Mouse (Mus musculus) adrenal gland, postnatal 10 days (tissue): ENCODE measurements around the gene Tgtp2. TPM values are rescaled to one million over a fixed set of nuclear protein-coding genes. Genes with fewer than 3 reads are reported as not detected.
A peak's percentile ranks its signal among the peaks of the same experiment; 100 is the strongest.
"Not testable (repeated sequence)": the region's sequence is repeated elsewhere in the genome, so short reads cannot be mapped to it uniquely, and the experiment has no call there.

Experiments used
- DNase-seq: peaks from one replicate; pipeline ENCODE4 v3.0.0; 2021; ENCODE audit warnings: mixed read lengths
- long read RNA-seq, 2 experiments: library from polyadenylated mRNA; stranded (forward); transcript quantifications; one replicate each; pipeline ENCODE4 v2.0.0; 2021
- total RNA-seq, 2 experiments: library from RNA; stranded (reverse); gene quantifications; 2 replicates each; pipeline ENCODE4 v1.2.3; 2021

Tgtp2 gene
- total RNA-seq = 1 to 10 TPM; 1.2 to 1.3 TPM
- long read RNA-seq, experiment 1, partial matches to known transcripts = 0 of 2 reads
- long read RNA-seq, experiment 1, other reads (novel, unspliced or antisense) = 1 of 2 reads
- long read RNA-seq, experiment 2 = 0 reads

DNA sequence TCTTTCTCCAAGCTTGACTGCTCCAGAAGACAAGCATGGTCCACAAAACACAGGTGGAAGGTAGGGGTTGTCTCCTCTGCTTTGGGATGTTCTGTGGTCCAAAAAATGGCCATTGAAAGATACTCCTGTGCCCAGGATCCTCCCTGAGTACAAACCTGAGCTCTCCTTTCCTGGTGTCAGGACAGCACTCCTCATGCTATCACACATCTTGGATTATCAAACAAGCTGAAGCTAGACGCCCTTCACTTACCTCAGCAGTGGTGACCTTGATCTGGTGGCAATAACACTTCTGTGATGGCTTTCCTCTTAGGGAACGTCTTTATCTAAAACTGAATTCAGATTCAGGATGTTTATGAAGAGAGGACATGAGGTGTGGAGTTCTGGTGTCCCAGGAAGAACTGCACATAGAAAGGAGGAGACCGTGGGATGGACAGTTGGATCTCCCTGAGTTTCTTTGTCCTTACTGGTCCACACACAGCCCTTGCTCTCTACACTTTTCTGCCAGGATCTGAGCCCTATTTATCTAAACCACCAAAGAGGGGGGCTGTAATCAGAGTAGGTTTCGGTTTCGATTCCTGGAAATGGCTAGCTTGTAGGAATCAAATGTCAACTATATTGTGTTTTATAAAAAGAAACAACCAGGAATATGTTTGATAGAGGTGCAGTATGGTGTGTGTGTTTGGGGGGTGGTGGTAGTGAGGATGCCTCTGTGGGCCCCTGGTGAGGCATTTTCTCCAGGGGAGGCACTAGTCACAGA lies at the start of gene Tgtp2:
Gene Tgtp2 (minus strand): TSS at position 494 of the 757 bp plus-strand sequence.
- not testable (repeated sequence) for DNase-seq

DNA sequence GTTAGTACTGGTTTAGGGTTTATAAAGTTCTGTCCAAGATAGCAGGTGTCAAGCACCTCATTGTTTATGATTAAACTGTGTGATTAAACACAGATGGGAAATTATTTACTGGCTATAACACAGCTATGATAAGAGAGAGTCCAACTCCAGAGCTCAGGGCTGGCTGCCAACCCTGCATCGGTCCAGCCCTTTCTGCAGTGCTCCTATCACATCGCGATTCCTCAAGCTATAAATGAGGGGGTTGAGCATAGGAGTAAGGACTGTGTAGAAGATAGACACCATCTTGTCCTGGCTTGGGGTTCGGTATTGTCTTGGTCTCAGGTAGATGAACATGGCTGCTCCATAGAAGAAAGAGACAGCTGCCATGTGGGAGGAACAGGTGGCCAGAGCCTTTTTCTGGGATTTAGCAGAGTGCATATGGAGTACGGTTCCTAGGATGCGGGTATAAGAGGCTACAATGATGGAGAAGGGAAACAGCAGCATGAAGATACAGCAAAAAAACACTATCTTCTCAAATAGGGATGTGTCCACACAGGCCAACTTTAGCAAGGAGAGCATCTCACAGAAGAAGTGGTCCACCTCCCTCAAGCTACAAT lies 48.7 kb upstream of the Tgtp2 start:
- DNase-seq = no peak

DNA sequence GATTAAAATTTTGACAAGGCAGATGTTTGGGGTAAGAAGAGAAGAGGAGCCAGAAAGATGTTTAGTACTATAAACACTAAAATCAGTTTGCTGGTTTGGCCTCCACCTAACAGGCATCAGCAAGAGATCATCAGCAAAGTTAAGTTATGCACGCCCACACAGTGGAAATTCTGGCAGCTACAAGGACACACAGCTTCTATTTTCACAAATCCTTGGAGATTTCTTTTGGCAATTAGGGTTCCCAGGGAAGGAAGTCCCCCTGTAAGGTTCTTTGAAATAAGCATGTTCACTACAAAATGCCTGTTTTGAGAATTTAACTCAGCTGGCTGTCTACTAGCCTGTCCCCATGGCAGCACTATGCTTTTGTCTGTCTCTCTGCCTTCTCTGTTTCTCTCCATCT lies 47.0 kb upstream of the Tgtp2 start:
- no peak for DNase-seq

DNA sequence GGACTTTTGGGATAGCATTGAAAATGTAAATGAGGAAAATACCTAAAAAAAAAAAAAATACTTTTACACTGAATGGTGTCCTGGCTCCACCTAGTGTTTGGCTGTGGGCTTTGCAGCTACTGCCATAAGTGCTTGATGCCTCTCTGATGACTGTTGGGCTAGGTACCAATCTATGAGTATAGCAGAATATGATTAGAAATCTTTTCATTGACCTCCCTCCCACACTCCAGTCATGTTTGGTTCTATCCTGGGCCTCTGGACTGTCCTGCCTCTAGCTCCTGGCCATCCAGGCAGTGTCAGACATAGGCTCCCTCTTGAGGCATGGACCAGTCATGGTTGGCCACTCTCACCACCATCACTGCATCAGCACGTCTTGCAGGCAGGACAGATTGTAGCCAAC lies 44.8 kb upstream of the Tgtp2 start:
- DNase-seq = peak; percentile 40

DNA sequence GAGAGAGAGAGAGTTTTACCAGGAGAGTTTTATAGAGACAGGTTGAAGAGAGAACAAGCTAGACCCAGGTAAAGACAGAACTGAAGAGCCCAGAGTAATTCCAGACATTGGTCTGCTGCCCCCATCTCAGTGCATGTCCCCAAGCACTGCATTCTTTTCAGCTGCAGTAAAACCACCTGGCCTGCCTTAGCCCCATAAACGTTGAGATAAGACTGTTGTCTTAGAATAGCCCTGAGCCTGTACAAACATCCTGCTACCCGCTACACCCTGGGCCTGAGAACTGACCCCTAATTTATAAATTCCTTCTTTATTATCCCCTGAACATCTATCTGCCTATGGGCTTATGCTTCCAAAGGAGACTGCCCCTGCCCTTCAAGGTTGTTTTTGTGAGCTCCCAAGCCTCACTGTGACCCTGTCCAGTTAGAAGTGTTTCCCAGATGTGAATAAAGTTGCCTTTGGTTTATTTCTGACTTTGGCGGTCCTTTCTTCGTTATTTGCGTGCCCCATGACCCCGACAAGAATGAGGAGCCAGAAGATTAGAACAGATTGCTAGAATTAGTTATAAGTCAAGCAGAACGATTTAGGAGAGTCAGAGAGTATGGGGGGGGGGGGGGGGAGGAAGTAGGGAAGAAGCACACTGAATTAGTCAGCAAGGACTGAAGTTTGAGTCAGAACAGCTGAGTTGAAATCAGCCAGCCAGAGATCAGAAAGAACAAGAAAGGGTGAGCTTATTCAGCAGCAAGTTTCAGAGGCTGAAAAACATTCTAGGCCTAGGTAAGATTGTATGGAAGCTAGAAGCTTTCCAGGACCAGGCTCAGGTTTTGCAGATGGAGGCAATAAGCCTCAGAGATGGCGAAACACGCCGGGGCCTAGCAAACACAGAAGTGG lies 43.9 kb upstream of the Tgtp2 start:
- no peak for DNase-seq

DNA sequence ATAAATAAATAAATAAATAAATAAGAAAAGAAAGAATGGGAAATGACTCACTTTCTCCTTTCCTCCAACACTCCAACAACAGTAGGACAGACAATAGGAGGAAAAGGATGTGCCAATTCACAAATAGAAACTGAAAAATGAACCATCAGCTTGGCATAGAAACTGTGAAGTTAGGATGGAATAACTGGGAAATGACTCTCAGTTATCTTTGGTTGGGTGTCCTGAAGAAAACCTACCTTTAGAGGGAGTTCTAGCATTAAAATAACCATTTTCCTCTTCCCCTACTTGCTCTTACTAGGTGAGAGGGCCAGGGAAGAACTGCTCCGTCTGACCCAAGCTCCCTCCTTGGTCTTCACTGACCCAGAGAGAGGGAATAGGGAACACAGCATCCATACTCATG lies 41.7 kb upstream of the Tgtp2 start:
- no peak for DNase-seq

DNA sequence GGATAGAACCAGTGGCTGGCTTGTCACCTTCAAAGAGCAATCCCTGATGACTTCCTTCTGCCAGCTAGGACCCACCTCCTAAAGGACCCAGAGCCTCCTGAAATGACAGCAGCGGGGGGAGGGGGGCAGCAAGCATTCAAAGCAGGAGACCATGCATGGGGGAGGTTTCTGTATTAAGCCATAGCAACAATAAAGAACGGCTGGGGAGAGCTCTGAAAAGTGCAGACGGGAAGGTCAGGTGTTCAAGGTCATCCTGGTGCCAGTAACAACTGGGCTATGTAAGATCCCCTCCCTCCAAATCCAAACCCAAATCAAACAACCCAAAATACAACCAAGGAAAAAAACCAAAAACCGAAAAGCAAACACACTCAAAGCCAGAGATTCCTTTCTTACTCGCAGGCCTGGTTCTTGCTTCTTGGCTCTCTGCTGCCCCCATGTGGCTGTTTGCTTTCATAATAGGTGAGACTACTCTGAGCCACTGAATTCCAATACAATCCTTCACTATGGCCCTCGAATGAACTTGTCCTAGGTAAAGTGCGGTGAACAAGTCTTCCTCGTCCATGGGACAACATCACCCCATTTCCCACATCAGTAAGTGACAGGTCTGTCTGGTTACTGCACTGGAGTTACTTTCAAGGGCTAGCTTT lies 39.2 kb upstream of the Tgtp2 start:
- DNase-seq = peak; percentile 93

DNA sequence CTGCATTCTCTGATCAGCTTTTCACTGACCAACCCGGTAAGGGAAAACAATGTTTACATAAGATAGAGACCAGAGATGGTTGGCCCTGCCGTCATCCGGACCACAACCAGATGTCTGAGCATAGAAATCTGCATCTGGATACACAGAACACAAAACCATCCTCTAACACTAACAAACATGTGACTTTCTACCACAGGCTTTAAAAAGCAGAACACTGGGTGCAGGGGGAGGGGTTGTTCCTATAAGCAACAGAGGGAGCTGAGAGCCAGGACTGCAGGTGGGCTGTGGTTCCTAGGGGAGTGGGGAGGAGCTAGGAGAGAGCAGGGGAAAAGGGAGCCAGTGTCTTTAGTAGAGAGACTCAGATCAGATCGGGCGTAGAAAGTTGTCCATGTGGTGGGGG lies 37.5 kb upstream of the Tgtp2 start:
- no peak for DNase-seq

DNA sequence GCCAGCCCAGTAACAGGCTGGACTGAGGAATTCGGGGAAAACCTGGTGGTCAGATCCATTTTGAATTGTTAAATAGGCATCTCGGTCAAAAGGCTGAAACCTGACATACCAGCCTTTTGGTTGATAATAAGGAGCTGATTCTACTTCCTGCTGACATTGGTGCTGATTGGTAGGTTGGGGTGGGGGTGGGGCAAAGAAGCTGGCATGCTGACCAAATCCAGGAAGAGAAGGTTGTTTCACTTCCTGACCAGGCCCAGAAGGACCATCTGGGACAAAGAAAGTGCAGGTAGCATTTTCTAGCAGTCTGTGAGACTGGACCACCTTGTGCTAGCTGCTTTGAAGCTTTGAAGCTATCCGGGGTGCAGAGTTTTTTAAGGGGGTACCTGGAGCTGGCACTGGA lies 36.4 kb upstream of the Tgtp2 start:
- no peak for DNase-seq

DNA sequence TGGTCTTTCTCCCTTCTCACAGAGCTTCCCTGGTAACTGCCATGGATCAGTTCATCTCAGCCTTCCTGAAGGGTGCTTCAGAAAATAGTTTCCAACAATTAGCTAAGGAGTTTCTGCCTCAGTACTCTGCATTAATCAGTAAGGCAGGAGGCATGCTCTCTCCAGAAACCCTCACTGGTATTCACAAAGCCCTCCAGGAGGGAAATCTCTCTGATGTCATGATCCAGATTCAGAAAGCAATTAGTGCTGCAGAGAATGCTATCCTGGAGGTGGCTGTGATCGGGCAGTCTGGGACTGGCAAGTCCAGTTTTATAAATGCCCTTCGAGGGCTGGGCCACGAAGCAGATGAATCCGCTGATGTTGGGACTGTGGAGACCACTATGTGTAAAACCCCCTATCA lies 31.4 kb upstream of the Tgtp2 start:
- no peak for DNase-seq

DNA sequence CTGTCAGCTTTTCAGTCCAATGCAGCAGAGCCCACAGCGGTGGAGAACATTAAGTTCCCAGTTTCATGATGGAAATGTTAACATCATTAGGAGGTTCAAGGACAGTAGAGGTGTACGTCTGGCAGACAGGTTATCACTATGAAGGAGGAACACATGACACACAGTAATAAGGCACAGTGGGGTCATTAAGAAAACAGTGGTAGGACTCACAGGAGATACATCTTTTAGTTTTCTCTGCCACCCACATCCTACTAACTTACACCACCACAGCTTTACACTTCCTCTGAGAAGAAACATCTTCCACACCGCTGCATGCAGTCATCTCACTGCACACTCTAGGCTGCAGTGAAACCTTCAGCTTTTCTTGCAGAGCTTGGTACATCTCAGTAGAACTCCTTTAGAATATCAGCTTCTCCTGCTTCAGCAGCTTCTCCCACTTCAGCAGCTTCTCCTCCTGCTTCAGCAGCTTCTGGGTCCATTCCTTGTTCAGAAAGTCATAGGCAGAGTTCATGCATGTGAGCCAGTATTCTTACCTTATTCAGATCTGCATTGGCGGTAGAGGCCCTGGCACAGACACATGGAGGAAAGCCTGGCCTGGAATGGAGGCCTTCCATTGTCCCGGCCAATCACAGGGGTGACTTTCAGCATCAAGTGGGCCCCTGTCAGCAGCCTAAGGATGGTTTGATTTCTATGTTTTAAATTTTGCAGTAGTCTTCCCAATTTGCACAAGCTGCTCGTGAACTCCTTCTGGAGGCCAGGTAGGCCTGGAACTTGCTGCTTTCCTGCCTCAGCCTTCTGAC lies 30.1 kb upstream of the Tgtp2 start:
- no peak for DNase-seq

DNA sequence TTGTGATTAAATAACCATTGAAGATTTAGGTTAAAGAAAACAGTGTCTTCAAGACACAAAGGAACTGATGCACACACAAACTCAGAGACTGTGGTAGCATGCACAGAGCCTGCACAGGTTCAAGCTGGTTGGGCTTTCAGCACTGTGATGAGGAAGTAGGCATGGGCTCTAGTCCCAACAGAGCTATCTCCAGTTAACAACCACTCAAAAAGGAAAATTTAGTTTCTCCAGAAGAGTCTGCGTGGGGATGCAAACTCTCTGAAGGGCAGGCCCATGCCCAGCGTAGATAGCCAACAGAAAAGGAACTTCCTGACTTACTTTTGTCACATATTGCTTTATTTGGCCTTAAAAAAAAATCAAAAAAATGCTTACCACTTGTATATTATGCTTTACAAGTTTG lies 28.8 kb upstream of the Tgtp2 start:
- no peak for DNase-seq

DNA sequence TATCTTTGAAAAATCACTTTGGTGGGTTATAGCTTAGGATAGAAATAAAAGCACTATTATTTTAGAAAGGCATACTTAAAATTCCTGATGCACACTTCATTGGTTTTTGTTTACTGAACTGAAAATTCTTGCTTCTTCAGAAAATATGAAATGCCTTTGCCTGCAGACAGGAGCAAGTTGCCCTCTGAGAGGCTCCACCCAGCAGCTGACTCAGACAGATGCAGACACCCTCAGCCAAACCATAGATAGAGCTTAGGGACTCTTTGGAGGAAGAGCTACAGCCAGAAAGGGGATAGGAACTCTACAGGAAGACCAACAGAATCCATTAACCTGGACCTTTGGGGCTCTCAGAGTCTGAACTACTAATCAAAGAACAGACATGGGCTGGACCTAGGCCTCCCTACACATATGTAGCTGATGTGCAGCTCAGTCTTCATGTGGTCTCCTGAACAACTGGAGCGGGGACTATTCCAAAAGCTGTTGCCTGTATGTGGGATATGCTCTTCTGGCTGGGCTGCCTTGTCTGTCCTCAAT lies 28.1 kb upstream of the Tgtp2 start:
- no peak for DNase-seq

DNA sequence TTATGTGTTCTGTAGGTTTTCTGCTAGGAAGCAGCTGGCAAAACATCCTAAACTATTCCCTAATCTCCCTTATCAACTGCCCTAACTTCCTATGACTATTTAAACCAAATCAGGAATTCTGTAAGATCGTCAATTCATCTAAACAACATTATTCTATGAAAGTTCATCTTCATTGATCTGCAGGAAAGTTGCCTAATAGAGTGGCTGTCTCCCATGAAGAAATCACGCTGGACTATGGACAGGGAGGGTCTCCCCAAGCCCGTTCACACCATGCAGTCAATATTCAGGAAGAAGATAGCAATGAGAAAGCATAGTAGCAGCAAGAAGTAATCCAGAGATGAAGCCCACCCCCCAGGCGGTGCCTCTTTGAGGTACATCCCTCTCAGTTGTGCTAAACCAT lies 27.2 kb upstream of the Tgtp2 start:
- no peak for DNase-seq

DNA sequence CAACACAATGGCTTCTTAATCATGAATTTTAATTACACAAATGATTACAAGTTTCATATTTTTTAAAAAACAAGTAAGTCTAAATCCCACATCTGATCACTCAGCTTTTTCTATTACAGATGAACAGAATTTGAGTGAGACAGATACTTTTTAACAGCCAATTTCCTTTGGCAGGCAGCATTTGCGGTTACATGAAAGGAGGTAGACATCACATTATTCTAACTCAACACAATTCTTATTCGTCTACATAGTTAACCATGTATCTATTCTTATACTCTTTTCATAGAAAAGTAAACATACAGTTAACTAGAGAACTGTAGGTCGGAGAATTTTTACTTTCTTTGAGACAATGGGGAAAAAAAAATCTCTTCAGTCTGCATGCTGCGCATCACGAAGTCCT lies 26.5 kb upstream of the Tgtp2 start:
- no peak for DNase-seq

DNA sequence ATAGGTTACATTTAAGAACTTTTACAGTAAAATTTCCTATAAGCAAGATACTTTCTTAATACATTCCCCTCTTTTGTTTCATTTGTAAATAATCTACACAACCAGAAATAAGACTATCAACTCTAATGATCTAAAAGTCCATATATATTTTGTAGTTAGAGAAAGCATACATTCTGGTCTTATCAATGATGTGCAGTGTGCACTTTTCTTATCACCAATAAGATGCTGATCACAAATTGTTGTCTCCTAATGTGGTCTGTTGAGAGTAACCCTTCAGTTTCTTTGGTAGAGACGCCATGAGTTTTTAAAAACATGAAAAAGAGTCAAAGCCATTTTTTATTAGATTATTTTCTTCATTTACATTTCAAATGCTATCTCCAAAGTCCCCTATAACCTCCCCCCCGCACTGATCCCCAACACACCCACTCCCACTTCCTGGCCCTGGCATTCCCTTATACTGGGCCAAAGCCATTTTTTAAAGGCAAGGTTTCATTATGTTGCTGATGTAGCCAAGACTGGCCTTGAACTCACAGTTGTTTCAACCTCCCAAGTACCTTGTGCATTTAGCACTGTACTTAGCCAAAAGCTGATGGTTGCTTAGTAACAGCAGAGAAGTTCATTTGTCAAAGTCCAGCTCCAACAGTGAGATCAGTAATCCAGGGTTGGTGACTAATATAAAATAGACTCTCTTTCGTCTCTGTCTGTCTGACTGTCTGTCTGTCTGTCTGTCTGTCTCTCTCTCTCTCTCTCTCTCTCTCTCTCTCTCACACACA lies 25.9 kb upstream of the Tgtp2 start:
- DNase-seq = no peak

DNA sequence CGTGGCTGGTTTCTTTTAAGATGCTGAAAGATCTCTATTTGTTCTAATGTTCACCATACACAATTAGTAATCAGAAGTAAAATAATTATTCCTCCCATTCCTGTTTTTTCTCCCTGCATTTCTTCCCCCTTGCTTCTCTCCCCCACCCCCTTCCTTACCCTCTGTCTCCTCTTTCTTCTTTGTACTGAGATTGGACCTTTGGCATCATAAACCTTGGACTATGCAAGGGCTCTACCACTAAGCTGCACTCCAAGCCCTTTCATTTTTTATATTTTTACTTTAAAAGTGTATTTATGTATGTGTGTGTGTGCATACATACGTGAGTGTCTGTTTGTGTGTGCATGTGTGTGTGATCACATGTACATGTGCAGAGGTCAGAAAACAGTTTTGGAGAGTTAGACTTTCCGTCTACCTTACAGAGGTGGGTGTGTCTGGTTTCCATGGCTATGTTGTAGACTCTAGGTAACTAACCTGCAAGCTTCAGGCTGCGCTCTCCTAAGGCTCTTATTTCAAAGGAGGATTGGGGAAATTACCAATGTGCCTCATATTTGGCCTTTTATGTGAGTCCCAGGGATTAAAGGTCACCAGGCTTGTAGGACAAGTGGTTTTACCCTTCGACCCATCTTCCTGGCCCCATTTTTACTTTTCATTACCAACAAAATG lies 25.1 kb upstream of the Tgtp2 start:
- DNase-seq = no peak

DNA sequence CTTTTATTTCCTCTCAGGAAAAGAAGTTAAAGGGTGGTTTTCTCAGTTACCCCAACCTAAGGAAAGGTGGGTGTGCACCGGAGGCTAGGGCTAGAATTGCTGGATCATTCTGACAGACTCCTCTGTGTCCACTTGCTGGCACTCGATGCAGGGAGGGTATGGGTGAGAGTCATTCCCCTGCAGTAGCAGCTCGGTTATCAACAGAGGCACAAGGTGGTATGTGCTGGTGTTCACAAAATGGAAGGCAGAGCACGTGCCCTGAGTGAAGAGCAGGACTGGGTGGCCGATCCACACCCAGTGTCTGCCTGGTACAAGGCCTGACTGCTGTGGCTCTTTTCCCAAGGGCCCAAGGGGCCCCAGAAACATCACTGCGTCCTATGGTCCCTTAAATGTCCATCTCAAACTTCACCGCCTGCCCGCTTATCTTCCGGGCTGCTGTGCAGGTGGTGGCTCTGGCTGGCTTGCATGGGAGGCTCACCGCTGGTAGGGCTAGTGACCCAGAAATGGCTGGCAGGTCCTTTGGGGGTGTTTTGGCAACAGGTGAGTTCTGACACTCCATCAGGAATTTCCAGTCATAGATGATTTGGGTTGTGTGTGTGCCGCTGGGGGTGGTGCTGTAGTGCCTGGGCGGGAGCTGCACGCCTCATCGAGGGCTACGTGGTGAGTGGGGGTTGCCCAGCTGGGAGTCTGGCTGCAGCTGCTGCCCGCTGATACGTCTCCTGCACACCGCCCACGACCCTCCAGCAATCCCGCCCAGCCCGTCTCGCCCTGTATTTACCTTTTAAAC lies 24.0 kb upstream of the Tgtp2 start:
- no peak for DNase-seq

DNA sequence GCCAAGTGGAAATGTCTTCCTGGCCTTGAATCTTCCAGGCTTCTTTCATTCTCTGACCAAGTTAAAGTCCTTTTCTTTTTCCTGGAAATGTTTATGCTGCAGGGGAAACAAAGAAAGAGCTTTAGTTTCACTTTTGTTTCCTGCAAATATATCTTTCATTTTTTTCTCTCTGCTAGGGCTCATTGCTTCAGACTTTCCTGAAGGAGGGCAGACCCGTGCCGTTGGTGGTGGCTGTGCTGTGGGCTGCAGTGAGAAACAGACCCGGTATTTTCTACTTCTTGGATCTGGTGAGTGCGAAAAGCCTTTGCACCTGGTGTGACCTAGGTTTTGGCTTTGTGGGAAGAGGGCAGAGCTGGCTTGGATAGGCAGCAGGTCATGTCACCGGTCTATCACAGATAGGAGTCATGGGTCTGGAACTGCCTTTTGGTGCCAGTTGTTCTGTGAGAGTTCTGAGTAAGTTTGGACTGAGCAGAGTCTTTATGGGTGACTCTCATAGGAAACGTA lies 22.9 kb upstream of the Tgtp2 start:
- no peak for DNase-seq
